Mouse (Mus musculus) cortical plate, adult 2 months (tissue): ENCODE data around the gene Zc3h7b.

Experiments used
- CTCF ChIP-seq: fragments of 200-500 bp; IDR thresholded peaks from 2 replicates; pipeline ENCODE4 v1.5.1; 2011; ENCODE audit warnings: mild to moderate bottlenecking, control low read depth, low read length; ENCODE audit not compliant: insufficient read depth; ENCODE audit errors: extremely low read depth
- POLR2A ChIP-seq: fragments of 200-500 bp; IDR thresholded peaks from 2 replicates; pipeline ENCODE4 v1.6.1; 2011; ENCODE audit warnings: mild to moderate bottlenecking, low read length, control low read depth; ENCODE audit not compliant: insufficient read depth; ENCODE audit errors: extremely low read depth

DNA sequence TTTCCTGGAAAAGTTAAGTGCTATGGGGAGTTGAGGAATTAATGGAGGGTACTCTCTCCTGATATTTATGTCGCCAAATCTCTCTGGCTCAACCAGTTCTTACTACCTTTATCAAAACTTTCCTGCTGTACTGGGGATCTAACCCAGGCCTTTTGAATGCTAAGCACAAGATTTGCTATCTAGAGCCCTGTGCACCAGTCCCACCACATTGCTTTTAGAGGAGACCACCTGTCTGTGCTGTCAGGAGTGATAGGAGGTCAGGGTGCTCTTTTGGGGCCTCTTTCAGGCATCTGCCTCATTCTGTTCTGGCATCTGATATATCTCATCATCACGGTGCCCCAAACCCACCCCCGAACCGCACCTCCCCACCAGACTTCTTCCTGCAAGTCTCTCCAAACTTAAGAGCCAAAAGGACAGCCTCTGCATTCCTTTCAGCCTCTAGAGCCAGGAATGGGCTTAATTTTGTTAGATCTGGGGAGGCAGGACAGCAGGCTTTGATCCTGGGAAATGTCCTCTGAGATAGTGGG lies 58.6 kb downstream of the Zc3h7b start:
- TF ChIP-seq POLR2A (no peak), CTCF (no peak)
